Mouse (Mus musculus): ENCODE measurements around the gene Alox8. TPM values are rescaled to one million over a fixed set of nuclear protein-coding genes. Genes with fewer than 3 reads are reported as not detected.

Gene Alox8
- polyA plus RNA-seq, 1 experiment from 2014 or later: not detected

GRCm38 (mm10) chr11:69135361-69135760 is 62.3 kb downstream of the Alox8 start:
- no peak for ATAC-seq (ENCODE audit: low FRiP score)
- WGBS: 88% methylated on average over 6 of the region's 6 CpGs

GRCm38 (mm10) chr11:69134622-69134968 is 63.0 kb downstream of the Alox8 start:
- 29% methylated on average over 8 of the region's 8 CpGs for WGBS
- DNase-seq (ENCODE audit: low spot score, missing footprints): no peak
- Histone ChIP-seq H3K27ac (ENCODE audit: low read depth, low read length) (no peak overlapping the region), H3K4me2 (peak overlapping the region; percentile 73), H3K36me3 (ENCODE audit: control insufficient read depth, insufficient read depth, low read length) (no peaks in the 10 kb centered on the region), H3K9ac (ENCODE audit: low read length) (peak overlapping the region; percentile 61), H3K4me1 (ENCODE audit: control insufficient read depth, insufficient read depth, low read length) (peaks cover 5% of the 10 kb centered on the region; the same call in 1 of the 2 replicates), H3K9me3 (ENCODE audit: control insufficient read depth, low read length) (no peaks in the 10 kb centered on the region), H3K27me3 (ENCODE audit: control insufficient read depth, insufficient read depth, low read length) (peaks cover 3% of the 10 kb centered on the region), H3K4me3 (ENCODE audit: low read depth, low read length) (peak overlapping the region; percentile 38)
- ATAC-seq (ENCODE audit: low FRiP score): no peak

More at GRCm38 (mm10) chr11:69135361-69135760, 62.3 kb downstream of the Alox8 start:
- Histone ChIP-seq H3K4me1 (ENCODE audit: control insufficient read depth, insufficient read depth, low read length) (peaks cover 5% of the 10 kb centered on the region; the same call in 1 of the 2 replicates), H3K27ac (ENCODE audit: low read depth, low read length) (no peak overlapping the region), H3K36me3 (ENCODE audit: control insufficient read depth, insufficient read depth, low read length) (no peaks in the 10 kb centered on the region), H3K27me3 (ENCODE audit: control insufficient read depth, insufficient read depth, low read length) (peaks cover 3% of the 10 kb centered on the region), H3K9ac (ENCODE audit: low read length) (no peak overlapping the region), H3K4me3 (ENCODE audit: low read depth, low read length) (no peak overlapping the region), H3K4me2 (no peak overlapping the region), H3K9me3 (ENCODE audit: control insufficient read depth, low read length) (no peaks in the 10 kb centered on the region)
- no peak for DNase-seq (ENCODE audit: low spot score, missing footprints)

Other genes with a start within 250 kb of the Alox8 start
- 3.7 and 4.2 TPM in 2 replicates for gene Arhgef15, start 240.4 kb downstream of the Alox8 start, polyA plus RNA-seq (2014; fragmentation: Nextera tagmentation; extraction: Ambion mirVana)
- gene Slc25a35, start 229.7 kb downstream of the Alox8 start, polyA plus RNA-seq (2014; fragmentation: Nextera tagmentation; extraction: Ambion mirVana): 1.1 and 1.2 TPM in 2 replicates
- 54.5 and 55.3 TPM in 2 replicates for gene Rangrf, start 222.7 kb downstream of the Alox8 start, polyA plus RNA-seq (2014; fragmentation: Nextera tagmentation; extraction: Ambion mirVana)
- 31.2 and 33.0 TPM in 2 replicates for gene Pfas, start 189.4 kb downstream of the Alox8 start, polyA plus RNA-seq (2014; fragmentation: Nextera tagmentation; extraction: Ambion mirVana)
- 54.6 and 54.8 TPM in 2 replicates for gene Ctc1, start 181.9 kb downstream of the Alox8 start, polyA plus RNA-seq (2014; fragmentation: Nextera tagmentation; extraction: Ambion mirVana)
- 169 and 171 TPM in 2 replicates for gene Aurkb, start 152.2 kb downstream of the Alox8 start, polyA plus RNA-seq (2014; fragmentation: Nextera tagmentation; extraction: Ambion mirVana)
- gene Borcs6, start 138.1 kb downstream of the Alox8 start, polyA plus RNA-seq (2014; fragmentation: Nextera tagmentation; extraction: Ambion mirVana): 8.8 and 9.8 TPM in 2 replicates
- 53.5 and 57.7 TPM in 2 replicates for gene Tmem107, start 127.0 kb downstream of the Alox8 start, polyA plus RNA-seq (2014; fragmentation: Nextera tagmentation; extraction: Ambion mirVana)
- gene Vamp2, start 109.4 kb downstream of the Alox8 start, polyA plus RNA-seq (2014; fragmentation: Nextera tagmentation; extraction: Ambion mirVana): 72.4 and 73.5 TPM in 2 replicates
- gene Per1, start 102.6 kb downstream of the Alox8 start, polyA plus RNA-seq (2014; fragmentation: Nextera tagmentation; extraction: Ambion mirVana): 6.0 and 7.3 TPM in 2 replicates
- 0.17 and 0.33 TPM in 2 replicates for gene Hes7, start 77.4 kb downstream of the Alox8 start, polyA plus RNA-seq (2014; fragmentation: Nextera tagmentation; extraction: Ambion mirVana)
- gene 9130213A22Rik, start 75.3 kb downstream of the Alox8 start, polyA plus RNA-seq (2014; fragmentation: Nextera tagmentation; extraction: Ambion mirVana): 0.11 TPM in 1 of 2 replicates, not detected in the other
- gene Aloxe3, start 71.9 kb downstream of the Alox8 start, polyA plus RNA-seq (2014; fragmentation: Nextera tagmentation; extraction: Ambion mirVana): 0.15 and 0.74 TPM in 2 replicates
- not detected in 2 replicates for gene Alox12b, start 40.9 kb downstream of the Alox8 start, polyA plus RNA-seq (2014; fragmentation: Nextera tagmentation; extraction: Ambion mirVana)
- gene Gucy2e, start 39.2 kb upstream of the Alox8 start, polyA plus RNA-seq (2014; fragmentation: Nextera tagmentation; extraction: Ambion mirVana): 0.04 TPM in 1 of 2 replicates, not detected in the other
- gene Cntrob, start 125.9 kb upstream of the Alox8 start, polyA plus RNA-seq (2014; fragmentation: Nextera tagmentation; extraction: Ambion mirVana): 20.0 and 28.3 TPM in 2 replicates
- 205 and 206 TPM in 2 replicates for gene Trappc1, start 126.1 kb upstream of the Alox8 start, polyA plus RNA-seq (2014; fragmentation: Nextera tagmentation; extraction: Ambion mirVana)
- gene Kcnab3, start 128.4 kb upstream of the Alox8 start, polyA plus RNA-seq (2014; fragmentation: Nextera tagmentation; extraction: Ambion mirVana): 1.8 and 2.9 TPM in 2 replicates
- 29.6 and 30.4 TPM in 2 replicates for gene Rnf227, start 142.6 kb upstream of the Alox8 start, polyA plus RNA-seq (2014; fragmentation: Nextera tagmentation; extraction: Ambion mirVana)
- gene Chd3, start 171.6 kb upstream of the Alox8 start, polyA plus RNA-seq (2014; fragmentation: Nextera tagmentation; extraction: Ambion mirVana): 38.2 and 39.4 TPM in 2 replicates
- gene Naa38, start 197.6 kb upstream of the Alox8 start, polyA plus RNA-seq (2014; fragmentation: Nextera tagmentation; extraction: Ambion mirVana): 120 and 130 TPM in 2 replicates
- 44.6 and 50.5 TPM in 2 replicates for gene Cyb5d1, start 197.8 kb upstream of the Alox8 start, polyA plus RNA-seq (2014; fragmentation: Nextera tagmentation; extraction: Ambion mirVana)
- 11.9 and 13.1 TPM in 2 replicates for gene Tmem88, start 200.4 kb upstream of the Alox8 start, polyA plus RNA-seq (2014; fragmentation: Nextera tagmentation; extraction: Ambion mirVana)
- 30.2 and 31.7 TPM in 2 replicates for gene Kdm6b, start 215.8 kb upstream of the Alox8 start, polyA plus RNA-seq (2014; fragmentation: Nextera tagmentation; extraction: Ambion mirVana)

All from midbrain, embryonic 11.5 days (tissue).